Mouse (Mus musculus) c-Kit-positive CD71-positive TER-119-negative erythroid progenitor cells, embryonic 14.5 days (primary cell): ENCODE results near the gene Zmat3.

Experiments used
- DNase-seq: peaks from one replicate; pipeline ENCODE4 v3.0.0-alpha.2; 2013; ENCODE audit warnings: low read depth

Zmat3 gene

GRCm38 (mm10) chr3:32371957-32372356 lies 6.1 kb upstream of the Zmat3 start:
- no peak for DNase-seq

- no peak for DNase-seq
These were observed 1.7 kb upstream of the Zmat3 start for GRCm38 (mm10) chr3:32367516-32367915.

GRCm38 (mm10) chr3:32366246-32366734 lies 476 bp upstream of the Zmat3 start:
- no peak for DNase-seq

GRCm38 (mm10) chr3:32364841-32365545 lies 821 bp downstream of the Zmat3 start:
- no peak for DNase-seq

- DNase-seq: no peak
These were observed 1.6 kb downstream of the Zmat3 start for GRCm38 (mm10) chr3:32364195-32364594.

- DNase-seq: no peak
These were observed 4.6 kb downstream of the Zmat3 start for GRCm38 (mm10) chr3:32361221-32361620.

GRCm38 (mm10) chr3:32347881-32348280 lies 17.9 kb downstream of the Zmat3 start:
- no peak for DNase-seq

GRCm38 (mm10) chr3:32345249-32345648 lies 20.6 kb downstream of the Zmat3 start:
- DNase-seq: no peak

- no peak for DNase-seq
These were observed 21.0 kb downstream of the Zmat3 start for GRCm38 (mm10) chr3:32344825-32345224.

- DNase-seq: no peak
These were observed 22.4 kb downstream of the Zmat3 start for GRCm38 (mm10) chr3:32343371-32343770.

GRCm38 (mm10) chr3:32341434-32341833 lies 24.4 kb downstream of the Zmat3 start:
- no peak for DNase-seq

- DNase-seq: no peak
These were observed 27.6 kb downstream of the Zmat3 start for GRCm38 (mm10) chr3:32338231-32338630.

- no peak for DNase-seq
These were observed 28.0 kb downstream of the Zmat3 start for GRCm38 (mm10) chr3:32337770-32338169.

GRCm38 (mm10) chr3:32334901-32335300 lies 30.9 kb downstream of the Zmat3 start:
- no peak for DNase-seq

GRCm38 (mm10) chr3:32333456-32334086 lies 32.2 kb downstream of the Zmat3 start:
- DNase-seq: peak; percentile 54

- no peak for DNase-seq
These were observed 47.9 kb downstream of the Zmat3 start for GRCm38 (mm10) chr3:32317901-32318416.

GRCm38 (mm10) chr3:32317165-32317900 lies 48.5 kb downstream of the Zmat3 start:
- DNase-seq: no peak

GRCm38 (mm10) chr3:32314746-32315145 lies 51.1 kb downstream of the Zmat3 start:
- no peak for DNase-seq

- DNase-seq: no peak
These were observed 61.6 kb downstream of the Zmat3 start for GRCm38 (mm10) chr3:32304171-32304570.

- no peak for DNase-seq
These were observed 73.8 kb downstream of the Zmat3 start for GRCm38 (mm10) chr3:32292001-32292400.
